Mouse (Mus musculus) telencephalon, adult 2 months (tissue): ENCODE data around the gene Rbm7.
A peak's percentile ranks its signal among the peaks of the same experiment; 100 is the strongest.
"Not testable (repeated sequence)": the region's sequence is repeated elsewhere in the genome, so short reads cannot be mapped to it uniquely, and the experiment has no call there.

Experiments
- DNase-seq: peaks from one replicate; pipeline ENCODE4 v3.0.0-alpha.2; 2011; ENCODE audit warnings: low read depth, low spot score

Rbm7 gene

DNA sequence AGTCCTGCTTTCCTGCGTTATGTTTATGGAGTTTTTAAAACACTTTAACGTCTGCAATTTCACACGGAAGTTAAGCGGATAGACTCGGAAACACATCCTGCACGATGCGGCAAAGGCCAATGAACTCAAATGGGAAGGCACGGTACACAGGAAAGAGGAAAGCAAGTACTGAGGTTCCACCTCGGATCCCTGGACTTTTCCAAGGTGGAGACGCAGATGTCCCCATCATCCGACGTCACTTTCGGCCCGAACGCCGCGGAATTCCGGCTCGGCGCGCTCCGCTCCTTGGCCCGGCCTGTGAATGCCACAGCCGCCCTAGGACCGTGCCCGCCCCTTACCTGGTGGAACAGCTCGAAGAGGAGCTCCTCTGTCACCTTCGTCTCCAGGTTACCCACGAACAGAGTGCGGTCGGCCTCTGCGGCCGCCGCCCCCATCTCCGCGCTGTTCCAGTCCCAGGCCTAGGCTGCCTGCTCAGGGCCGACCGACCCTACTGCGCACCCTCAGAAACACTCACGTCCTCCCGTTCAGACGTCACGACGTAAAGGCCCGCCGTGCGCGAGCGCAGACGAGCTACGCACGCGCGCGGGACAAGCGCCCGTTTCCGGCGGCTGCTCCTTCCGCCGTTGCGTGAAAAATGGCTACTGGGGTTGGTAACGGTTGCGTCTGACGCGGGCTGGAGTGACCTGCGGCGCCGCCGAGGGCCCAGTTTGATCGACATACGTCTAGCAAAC is at the start of gene Rbm7, which contains the start of gene Gm5617:
TSS of gene Rbm7 (minus strand) at position 483 of the 731 bp plus-strand sequence.
TSS of gene Gm5617 (plus strand) at position 626 of the 731 bp plus-strand sequence.
- DNase-seq: peak; percentile 96

DNA sequence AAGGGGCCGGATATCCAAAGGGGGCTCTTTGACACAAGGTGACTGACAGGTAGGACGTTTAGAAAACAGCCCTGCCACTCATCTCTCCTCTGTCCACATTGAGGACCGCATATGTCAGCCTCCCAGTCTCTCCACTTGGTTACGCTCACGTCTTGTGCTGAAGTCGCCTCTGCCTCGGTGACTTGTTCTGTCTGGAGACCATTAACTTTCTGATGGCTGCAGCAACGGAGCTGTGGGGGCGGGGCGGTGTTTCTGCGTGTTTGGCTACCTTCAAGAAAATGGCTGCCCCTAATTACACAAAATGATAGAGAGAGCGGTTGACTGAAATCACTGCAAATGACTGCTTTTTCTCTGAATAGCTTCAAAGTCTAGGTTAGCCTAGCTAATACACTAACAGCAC is 43.6 kb upstream of the Rbm7 start:
- DNase-seq: no peak

DNA sequence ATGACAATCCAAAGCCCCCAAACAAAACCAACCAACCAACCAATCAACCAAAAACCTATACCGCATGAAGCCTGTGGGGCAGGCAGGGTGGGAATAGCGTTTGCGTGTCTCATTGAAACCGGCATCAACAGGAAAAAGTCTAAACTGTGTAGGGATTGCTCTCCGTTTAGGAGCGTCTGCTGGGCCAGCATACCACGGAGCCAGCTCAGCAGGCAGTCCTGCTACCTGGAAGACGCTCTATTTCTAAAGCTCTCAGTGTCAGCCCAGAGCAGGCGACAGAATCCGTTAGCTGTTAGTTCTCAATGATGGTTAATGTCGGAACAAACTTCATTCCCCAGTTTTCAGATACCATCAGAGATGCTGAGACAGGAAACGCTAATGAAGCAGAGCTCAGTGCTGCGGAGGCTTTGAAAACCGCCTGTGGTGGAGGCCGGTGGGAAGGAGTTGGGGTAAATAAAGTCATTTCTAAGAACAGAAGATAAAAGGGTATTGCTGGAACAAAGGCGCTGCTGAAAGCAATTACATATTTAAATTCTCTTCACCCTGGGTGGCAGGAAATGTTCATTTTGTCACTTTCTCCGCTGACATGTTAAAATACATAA is 43.0 kb upstream of the Rbm7 start:
- no peak for DNase-seq

DNA sequence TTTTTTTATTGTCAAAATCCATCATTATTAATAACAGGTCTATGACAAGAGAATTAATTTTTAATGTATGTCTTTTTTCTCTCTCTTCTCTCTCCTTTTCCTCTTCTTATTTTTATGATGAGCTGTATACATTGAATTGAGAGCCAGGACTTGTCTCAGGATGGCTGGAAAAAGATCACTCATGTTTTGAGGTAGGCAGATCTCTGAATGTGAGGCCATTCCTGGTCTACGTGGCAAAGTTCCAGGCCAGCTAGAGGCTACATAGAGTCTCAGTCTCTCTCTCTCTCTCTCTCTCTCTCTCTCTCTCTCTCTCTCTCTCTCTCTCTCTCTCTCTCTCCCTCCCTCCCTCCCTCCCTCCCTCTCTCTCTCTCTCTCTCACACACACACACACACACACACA is 42.5 kb upstream of the Rbm7 start:
- not testable (repeated sequence) for DNase-seq

DNA sequence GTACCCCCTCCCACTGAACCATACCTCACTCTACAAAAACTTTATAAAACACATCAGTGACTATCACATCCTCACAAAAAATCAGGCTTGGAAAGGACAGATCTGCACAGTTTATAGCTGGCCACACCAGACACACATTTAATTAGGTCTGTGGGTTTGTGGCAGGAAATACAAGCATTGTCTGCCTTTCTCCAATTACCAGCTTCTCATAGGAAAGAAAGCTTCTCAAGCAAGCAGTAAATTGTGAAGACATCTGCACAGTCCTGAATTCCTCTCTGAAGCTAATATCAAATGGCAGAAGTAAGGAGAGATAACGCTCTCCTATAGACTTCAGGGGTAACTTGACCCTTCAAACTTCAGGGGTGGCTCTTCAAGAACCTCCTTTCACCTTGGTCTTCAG is 41.3 kb upstream of the Rbm7 start:
- DNase-seq: no peak

DNA sequence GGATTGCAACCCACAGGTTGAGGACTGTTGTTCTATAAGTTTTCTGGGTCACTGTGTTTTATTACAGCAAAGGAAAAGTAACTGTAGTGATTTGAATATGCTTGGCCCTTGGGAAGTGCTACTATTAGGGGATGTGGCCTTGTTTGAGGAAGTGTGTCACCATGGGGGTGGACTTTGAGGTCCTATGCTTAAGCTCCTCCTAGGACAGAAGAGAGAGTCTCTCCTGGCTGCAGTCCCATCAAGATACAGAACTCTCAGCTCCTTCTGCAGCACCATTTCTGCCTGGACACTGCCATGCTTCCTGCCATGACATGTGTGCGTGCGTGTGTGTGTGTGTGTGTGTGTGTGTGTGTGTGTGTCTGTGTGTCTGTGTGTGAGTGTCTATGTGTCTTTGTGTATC is 37.6 kb upstream of the Rbm7 start:
- no peak for DNase-seq

DNA sequence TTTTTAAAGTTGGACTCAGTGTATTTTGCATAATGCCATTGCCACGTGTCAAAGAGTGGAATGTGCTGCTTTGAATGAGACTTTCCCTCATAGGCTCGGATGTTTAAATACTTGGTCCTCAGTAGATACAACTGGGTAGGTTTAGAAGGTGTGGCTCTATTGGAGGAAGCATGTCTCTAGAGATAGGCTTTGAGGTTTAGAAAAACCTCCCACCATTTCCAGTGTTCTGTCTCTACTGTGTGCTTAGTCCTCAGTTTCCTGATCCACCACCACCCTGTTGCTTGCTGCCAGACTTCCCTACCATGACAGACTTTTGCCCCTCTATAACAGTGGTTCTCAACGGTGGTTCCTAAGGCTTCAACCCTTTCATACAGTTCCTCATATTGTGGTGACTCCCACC is 37.1 kb upstream of the Rbm7 start:
- DNase-seq: no peak

DNA sequence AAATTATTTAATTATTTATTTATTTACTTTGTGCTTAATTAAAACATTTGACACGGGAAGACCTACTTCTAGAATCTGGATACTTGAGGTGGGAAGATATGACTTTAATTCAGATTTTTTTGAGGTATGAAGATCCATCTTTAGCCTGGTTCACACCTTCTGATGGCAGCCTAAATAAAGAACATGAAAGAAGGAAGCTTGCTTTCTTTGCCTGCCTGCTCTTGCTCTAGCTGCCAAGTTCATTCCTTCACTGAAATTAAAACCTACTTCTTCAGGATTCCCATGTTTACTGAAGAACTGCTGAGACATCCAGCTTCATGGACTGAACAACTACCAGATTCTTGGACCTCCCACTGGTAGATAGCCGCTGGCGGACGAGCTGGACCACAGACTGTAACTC is 36.2 kb upstream of the Rbm7 start:
- peak; percentile 53 for DNase-seq

DNA sequence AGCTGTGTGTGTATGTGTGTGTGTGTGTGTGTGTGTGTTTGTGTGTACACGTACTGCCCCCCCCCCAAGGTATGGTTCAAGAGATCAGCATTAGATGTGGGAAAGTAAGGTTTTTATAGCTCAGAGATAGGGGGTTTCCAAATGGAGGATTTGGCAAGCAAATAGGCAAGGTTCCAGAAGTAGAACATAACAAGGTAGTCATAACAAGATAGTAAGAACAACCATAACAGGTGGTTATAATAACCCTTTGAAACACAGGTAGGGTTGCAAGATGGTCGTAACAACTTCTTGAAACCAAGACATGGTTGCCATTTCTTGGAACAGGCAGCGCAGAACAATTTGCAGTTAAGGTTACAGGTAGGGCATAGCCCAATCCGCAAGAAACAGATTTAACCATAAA is 31.4 kb upstream of the Rbm7 start:
- no peak for DNase-seq

DNA sequence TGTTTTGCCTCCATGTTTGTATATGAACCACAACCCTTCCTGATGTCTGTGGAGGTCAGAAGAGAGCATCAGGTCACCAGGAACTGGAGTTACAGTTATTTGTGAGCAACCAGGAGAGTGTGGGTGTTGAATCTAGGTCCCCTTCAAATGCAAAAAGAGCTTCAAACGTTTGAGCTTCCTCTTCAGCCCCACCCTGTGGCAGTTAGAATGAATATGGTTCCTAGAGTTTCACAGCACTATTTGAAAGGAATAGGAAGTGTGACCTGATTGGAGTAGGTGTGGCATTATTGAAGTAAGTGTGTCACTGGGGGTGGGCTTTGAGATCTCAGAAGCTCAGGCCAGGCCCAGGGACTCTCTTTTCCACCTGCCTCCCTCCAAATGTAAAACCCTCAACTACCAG is 30.5 kb upstream of the Rbm7 start:
- DNase-seq: no peak

DNA sequence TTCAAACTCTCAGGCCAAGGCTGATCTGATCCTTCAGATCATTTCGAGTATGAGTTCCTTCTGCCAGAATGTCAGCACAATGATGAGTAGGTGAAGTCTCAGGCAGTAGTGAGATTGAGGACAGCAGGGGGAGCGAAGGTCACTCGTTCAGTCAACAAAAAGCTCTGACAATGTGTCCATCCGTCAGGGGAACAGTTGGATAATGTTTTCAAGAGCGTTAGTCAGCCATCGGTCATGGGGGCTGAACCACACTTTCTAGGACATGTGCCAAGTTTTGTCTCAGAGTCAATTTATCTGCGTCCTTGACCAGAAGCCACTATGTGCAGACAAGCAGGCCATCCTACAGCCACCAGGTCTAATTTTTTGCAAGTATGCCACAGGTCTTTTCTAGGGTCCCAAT is 25.3 kb upstream of the Rbm7 start:
- DNase-seq: not testable (repeated sequence)

DNA sequence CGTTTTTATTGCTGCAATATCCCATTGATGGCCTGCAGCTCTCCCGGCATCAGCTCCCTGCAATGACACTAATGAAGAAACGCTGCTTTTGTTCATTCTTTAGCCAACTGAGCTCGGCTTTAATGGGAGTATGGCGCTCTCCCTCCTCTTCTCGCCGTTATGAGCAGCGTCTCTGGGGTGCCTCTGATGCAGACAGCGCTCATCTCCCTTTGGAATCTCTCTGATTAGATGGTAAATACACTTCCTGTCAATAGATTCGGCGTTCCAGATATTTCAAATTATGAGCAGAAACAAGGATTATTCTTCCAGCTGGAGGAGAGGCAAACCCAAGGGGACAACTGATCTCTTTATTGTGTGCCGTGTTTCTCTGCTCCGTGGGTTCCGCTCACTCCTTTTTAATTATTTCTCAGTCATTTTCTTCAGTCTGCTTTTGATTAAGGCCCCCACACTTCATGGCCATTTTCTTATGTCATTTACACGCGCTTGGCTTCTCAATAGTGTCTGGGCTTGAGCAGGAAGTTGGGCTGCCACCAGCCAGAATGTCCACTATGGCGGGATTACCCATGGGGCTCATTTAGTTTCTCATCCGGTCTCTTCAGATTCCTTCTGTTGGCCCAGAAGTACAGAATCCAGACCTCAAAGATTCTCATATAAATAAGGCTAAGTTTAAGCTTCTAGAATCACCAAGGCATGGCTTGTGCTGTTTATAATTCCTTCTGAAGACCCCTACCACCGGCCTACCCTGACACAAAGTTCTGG is 22.5 kb upstream of the Rbm7 start:
- no peak for DNase-seq

DNA sequence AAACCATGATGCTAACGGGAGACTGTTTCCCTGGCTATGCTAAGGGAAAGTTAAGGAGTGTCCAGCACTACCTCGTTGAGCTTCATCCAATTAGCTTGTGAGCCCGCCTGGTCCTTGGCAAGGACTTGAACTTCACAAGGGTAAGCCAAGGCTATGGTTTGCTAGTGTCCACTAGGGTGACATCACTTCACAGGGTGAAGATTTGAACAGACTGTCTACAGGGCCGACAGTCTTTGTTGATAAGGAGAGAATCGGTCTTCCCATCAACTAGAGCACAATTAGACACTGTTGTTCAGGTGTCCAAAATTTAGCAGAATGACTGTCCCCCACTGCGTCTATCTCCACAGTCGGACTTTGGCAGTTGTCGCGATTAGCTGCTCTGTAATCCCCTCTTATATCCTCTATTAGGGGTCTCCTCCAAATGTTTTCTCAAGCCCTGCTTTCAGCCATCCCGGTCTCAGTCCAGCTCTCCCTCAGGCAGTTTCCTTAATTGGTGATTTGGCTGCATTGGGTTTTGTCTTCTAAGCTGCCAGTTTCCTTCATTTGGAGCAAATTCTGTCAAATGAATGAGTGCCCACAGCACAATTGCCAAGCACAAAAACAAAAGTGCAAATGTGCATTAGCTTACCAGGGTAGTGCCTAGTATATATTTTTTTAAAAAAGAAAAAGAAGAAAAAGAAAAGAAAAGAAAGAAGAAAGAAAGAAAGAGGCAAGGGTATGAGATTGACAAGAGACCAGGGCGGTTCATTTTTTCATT is 21.7 kb upstream of the Rbm7 start:
- DNase-seq: no peak

DNA sequence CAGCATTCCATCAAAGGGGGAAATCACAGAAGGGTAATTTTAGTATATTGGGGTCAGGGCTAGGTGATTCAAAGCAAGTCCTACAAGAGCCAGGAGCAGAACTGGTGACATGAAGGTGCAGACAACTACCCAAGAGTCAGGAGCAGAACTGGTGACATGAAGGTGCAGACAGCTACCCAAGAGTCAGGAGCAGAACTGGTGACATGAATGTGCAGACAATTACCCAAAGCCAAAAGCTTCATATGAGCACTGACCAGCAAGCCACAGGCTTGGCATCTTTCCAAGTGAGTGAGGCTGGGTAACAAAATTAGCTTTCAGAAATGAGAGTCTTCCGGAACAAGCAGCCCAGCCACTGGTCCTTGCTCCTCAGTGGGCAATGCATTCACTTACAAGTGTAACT is 20.2 kb upstream of the Rbm7 start:
- no peak for DNase-seq

DNA sequence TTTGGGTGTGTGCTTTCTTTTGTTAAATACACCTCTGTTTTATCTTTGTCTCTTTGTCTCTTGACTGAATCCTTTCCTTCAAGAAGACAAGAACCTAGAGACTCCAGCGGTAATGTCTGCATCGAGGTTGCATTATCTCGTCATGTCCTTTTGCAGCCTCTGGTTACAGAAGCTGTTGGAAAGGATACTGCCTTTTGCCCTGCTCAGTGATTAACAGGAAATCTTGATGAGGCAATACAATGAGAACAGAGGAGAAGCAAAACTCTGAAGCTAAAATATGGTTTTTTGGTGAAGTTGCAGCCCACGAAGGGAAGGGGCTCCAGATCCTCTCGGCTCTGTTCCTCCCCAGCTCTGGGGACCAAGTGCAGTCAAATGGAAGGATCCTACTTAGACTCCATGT is 15.0 kb upstream of the Rbm7 start:
- no peak for DNase-seq

DNA sequence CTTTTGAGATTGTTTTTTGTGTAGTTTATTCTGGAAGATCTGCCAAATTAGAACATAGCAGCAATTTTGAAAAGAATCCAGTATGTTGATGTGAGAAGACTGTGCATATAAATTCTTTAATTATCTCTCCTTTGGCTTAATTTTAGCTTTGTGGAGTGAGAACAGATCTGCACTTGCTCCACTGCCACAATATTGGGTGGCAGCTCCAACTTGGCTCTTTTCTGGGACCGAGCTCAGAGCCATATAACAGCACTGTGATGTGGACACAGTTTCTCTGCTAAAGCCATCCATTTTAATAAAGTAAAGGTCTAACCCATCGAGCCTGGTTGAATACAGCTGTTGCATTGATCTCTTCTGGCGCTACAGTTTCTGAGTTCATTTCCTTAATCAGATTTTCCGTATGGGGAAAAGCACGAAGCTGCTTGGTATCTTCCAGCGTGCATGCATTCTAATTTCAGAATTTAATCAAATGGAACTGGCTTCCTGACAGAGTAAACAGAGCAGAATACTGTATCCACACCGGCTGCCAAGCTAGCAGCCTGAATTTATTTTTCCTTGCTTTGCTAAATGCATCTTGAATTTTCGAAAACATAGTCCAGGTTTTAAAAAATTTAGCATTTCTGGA is 9.8 kb upstream of the Rbm7 start:
- peak; percentile 43 for DNase-seq

DNA sequence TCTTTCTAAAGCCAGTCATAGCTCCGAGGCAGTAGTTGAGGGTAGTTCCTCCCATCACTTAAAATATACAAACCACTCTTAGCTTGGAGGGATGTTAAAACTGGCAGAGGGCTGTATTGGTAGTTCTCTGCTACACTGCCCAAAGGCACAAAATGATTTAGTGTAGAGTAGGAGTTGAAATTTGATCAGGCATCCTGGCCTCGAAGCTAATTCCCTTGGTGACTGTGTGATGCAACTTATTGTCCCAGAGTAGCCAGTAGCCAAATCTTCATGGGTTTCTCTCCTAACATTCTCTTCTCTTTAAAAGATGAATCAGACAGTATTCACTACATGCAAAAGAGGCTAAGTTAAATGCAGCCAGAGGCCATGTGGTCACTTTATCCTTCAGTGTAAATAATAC is 7.9 kb upstream of the Rbm7 start:
- no peak for DNase-seq

DNA sequence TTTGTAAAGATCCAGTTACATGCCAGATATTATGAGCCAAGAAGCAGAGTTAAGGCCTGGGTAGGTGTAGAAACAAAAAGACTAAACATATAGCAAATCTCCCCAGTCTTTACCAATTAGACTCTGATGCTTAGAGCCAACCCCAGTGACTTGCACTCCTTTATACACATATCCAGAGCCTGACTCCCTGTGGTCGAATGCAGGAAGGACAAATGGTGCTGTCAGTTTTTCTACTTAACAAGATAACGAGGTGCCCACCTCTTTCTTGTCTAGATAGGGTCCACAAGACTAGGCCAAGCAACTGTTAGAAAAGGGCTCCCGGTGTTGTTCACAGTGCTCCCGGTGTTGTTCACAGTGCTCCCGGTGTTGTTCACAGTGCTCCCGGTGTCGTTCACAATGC is 6.1 kb upstream of the Rbm7 start:
- no peak for DNase-seq

DNA sequence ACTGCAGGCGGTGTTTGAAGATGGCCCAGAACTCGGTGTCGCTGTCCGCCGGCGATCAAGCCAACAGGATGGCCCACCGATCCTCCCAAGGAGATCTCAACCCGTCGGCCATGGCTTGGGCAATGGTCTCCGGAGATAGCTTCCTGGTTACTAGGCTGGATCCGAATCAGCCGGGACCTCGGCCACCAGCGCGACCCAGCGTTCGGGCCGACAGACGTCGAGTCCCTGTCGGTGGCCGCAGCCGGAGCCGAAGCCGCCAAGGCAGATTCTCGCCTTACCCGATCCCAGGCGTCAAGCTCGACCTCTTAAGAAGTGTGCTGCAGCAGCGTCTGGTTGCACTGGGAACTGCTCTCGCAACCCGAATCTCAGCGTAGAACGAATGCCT is 441 bp upstream of the Rbm7 start:
- DNase-seq: no peak

DNA sequence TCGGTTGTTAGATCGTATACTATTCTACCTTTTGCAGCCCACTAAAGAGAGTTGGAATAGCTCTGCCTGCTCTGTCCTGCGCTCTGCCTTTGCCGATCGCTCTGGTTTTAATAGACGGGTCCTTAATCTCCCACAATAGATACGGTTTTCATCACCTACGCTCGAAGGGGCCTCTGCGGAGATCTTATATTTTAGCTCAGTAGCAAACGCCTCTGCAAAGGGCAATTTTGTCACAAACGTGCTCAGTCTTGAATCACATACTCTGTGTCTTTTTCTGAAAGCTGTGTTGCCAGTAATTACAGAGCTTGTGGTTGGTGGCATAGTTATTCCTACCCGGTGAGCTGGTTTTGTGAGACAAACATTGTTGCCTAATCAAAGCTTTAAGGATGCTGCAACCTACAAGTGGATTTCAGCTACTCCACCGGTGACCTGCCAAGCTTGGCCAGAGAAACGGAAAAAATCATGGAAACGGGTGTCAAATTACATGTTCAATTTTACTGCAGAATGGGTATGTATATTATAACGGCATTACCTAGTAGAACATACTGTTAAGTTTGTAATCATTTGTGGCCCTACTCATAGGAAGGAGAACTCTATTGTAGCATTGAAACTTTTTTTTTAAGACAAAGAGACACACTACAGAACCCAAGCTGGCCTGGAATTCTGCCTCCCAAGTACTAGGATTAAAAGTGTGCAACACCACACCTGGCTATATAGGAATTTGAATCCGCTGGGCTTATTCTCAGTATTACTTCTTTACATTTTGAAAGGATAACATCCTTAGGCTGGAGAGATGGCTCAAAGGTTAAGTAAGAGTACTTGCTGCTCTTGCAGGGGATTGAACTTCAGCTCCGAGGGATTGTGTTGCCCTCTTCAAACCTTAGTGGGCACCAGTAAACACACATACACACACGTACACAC is 13.6 kb downstream of the Rbm7 start:
- no peak for DNase-seq
